ENCODE assay signal across 17 mouse cellular contexts in the genomic region with DNA sequence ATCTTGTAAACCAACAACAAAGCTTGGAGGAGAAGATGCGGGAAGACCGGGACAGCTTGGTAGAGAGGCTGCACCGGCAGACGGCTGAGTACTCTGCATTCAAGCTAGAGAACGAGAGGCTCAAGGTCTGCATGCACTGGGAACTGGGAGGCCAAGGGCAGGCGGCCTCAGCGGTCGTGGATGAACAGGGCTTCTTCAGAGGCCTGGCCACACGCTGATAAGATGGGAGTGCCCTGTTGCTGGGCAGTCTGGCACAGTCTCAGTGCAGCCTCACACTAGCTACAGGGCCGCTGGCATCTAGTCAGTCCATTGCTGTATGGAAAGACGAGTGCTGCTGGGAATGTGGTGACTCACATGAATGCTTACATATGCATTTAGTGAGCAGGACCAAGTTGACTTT. TPM values are rescaled to one million over a fixed set of nuclear protein-coding genes. Genes with fewer than 3 reads are reported as not detected.
A peak's percentile ranks its signal among the peaks of the same experiment; 100 is the strongest.
DNase-seq lines count a peak whose midpoint lies in the region; ATAC-seq lines count a peak whose summit lies in the region.
"Had no signal": no experiment of that assay in that cellular context is flagged by ENCODE, and none has a peak within 500 bp of the region (broad histone marks: within the 10 kb centered on the region; RNA-seq: fewer than 3 reads in every experiment).

No protein-coding gene starts in this region.

- H3K27ac ChIP-seq in heart, embryonic 15.5 days = no peak overlapping the region
- H3K27ac ChIP-seq in forebrain, embryonic 12.5 days = no peak overlapping the region
- H3K27ac ChIP-seq: embryonic facial prominence, embryonic 15.5 days; hindbrain, embryonic 13.5 days; limb, embryonic 15.5 days; midbrain, embryonic 12.5 days had no signal

- WGBS in heart, embryonic 15.5 days = 85% methylated on average over 11 of the region's 11 CpGs
- WGBS in forebrain, embryonic 12.5 days = 92% methylated on average over 11 of the region's 11 CpGs

- H3K36me3 ChIP-seq in heart, embryonic 15.5 days = peaks cover 77% of the 10 kb centered on the region
- H3K36me3 ChIP-seq in forebrain, embryonic 12.5 days (replicated peaks) = peaks cover 85% of the 10 kb centered on the region

- H3K27me3 ChIP-seq in heart, embryonic 15.5 days = no peaks in the 10 kb centered on the region
- H3K27me3 ChIP-seq in forebrain, embryonic 12.5 days = no peaks in the 10 kb centered on the region
- H3K27me3 ChIP-seq: embryonic facial prominence, embryonic 15.5 days; hindbrain, embryonic 13.5 days; limb, embryonic 15.5 days; midbrain, embryonic 12.5 days had no signal

- peaks cover 5% of the 10 kb centered on the region; the same call in 1 of the 2 replicates for H3K4me1 ChIP-seq in heart, embryonic 15.5 days (replicated peaks)
- no peaks in the 10 kb centered on the region for H3K4me1 ChIP-seq in forebrain, embryonic 12.5 days
- H3K4me1 ChIP-seq: embryonic facial prominence, embryonic 15.5 days; hindbrain, embryonic 13.5 days; midbrain, embryonic 12.5 days had no signal

- no peak for DNase-seq in heart, adult 11 months
- DNase-seq in adrenal gland, postnatal 10 days = peak; percentile 39
- DNase-seq in right cerebral cortex, postnatal 25 days = no peak
- DNase-seq: cerebellum, adult 18-20 months; forebrain, postnatal 0 days; kidney, adult 18-20 months; thymus, postnatal 36 days had no signal

- H3K9ac ChIP-seq in heart, embryonic 15.5 days = no peak overlapping the region
- no peak overlapping the region for H3K9ac ChIP-seq in forebrain, embryonic 12.5 days
- H3K9ac ChIP-seq: embryonic facial prominence, embryonic 15.5 days; forebrain, postnatal 0 days; hindbrain, embryonic 13.5 days; limb, embryonic 15.5 days; midbrain, embryonic 12.5 days had no signal

- H3K4me2 ChIP-seq in heart, embryonic 15.5 days = no peak overlapping the region
- H3K4me2 ChIP-seq in forebrain, embryonic 12.5 days = no peak overlapping the region
- H3K4me2 ChIP-seq: embryonic facial prominence, embryonic 15.5 days; heart, embryonic 11.5 days; hindbrain, embryonic 13.5 days; limb, embryonic 15.5 days; midbrain, embryonic 12.5 days had no signal

- 0 out of 2 replicates have a peak, but pooled peaks have one; percentile 31 for ATAC-seq in heart, embryonic 15.5 days (replicated peaks; ENCODE audit: insufficient number of reproducible peaks, insufficient read depth, low FRiP score, low read depth)
- ATAC-seq in erythroid progenitor cell, adult 5-6 weeks (replicated peaks; ENCODE audit: low FRiP score, poor library complexity, severe bottlenecking) = peak; percentile 98
- peak; percentile 84 for ATAC-seq in megakaryocyte-erythroid progenitor cell, adult 5-6 weeks (replicated peaks; ENCODE audit: low FRiP score, low TSS enrichment, poor library complexity, severe bottlenecking)
- ATAC-seq in forebrain, embryonic 12.5 days (ENCODE audit: low FRiP score) = no peak
- no peak for ATAC-seq in inflammation-experienced regulatory T-cells, adult 6 months
- ATAC-seq: forebrain, postnatal 0 days had no signal

- no peaks in the 10 kb centered on the region for H3K9me3 ChIP-seq in heart, embryonic 15.5 days (replicated peaks)
- H3K9me3 ChIP-seq in forebrain, embryonic 12.5 days = no peaks in the 10 kb centered on the region
- H3K9me3 ChIP-seq: embryonic facial prominence, embryonic 15.5 days; hindbrain, embryonic 13.5 days; limb, embryonic 15.5 days; midbrain, embryonic 12.5 days had no signal

- no peak overlapping the region for H3K4me3 ChIP-seq in heart, embryonic 15.5 days
- no peak overlapping the region for H3K4me3 ChIP-seq in forebrain, embryonic 12.5 days (replicated peaks)
- H3K4me3 ChIP-seq: embryonic facial prominence, embryonic 15.5 days; hindbrain, embryonic 13.5 days; limb, embryonic 15.5 days; midbrain, embryonic 12.5 days had no signal

RNA-seq across cellular contexts. Expression of gene Gle1, which starts 17.6 kb away (rescaled TPM):
- 34.2 and 41.2 TPM in 2 replicates for polyA plus RNA-seq in heart, embryonic 15.5 days (2015; fragmentation: Nextera tagmentation; extraction: Ambion mirVana)
- 10 to 100 TPM; 31.8 to 36.5 TPM for total RNA-seq in adrenal gland, postnatal 10 days (2021)
- total RNA-seq in erythroid progenitor cell, adult 5-6 weeks (2015; ENCODE audit: low replicate concordance) = 15.5 and 39.8 TPM in 2 replicates
- 41.2 and 47.4 TPM in 2 replicates for total RNA-seq in erythroid progenitor cell, adult 5-6 weeks (2017; ENCODE audit: low replicate concordance)
- 39.1 and 52.0 TPM in 2 replicates for total RNA-seq in megakaryocyte-erythroid progenitor cell, adult 5-6 weeks (2014; fragmentation: Nextera tagmentation)
- total RNA-seq in megakaryocyte-erythroid progenitor cell, adult 5-6 weeks (2017) = 64.5 and 72.1 TPM in 2 replicates
- polyA plus RNA-seq in forebrain, embryonic 12.5 days (2016; fragmentation: Nextera tagmentation; extraction: Ambion mirVana) = 77.6 and 79.7 TPM in 2 replicates
- polyA plus RNA-seq in inflammation-experienced regulatory T-cells, adult 6 months (2017; shearing (Covaris generic)) = 10 to 100 TPM; 43.0 to 70.2 (median 66.3) TPM

RNA-seq across cellular contexts. Expression of gene Odf2, which starts 28.6 kb away (rescaled TPM):
- polyA plus RNA-seq in heart, embryonic 15.5 days (2015; fragmentation: Nextera tagmentation; extraction: Ambion mirVana) = 42.4 and 45.2 TPM in 2 replicates
- total RNA-seq in adrenal gland, postnatal 10 days (2021) = 10 to 100 TPM; 41.1 to 44.6 TPM
- 168 and 212 TPM in 2 replicates for total RNA-seq in erythroid progenitor cell, adult 5-6 weeks (2015; ENCODE audit: low replicate concordance)
- total RNA-seq in erythroid progenitor cell, adult 5-6 weeks (2017; ENCODE audit: low replicate concordance) = 352 and 377 TPM in 2 replicates
- 78.3 and 82.5 TPM in 2 replicates for total RNA-seq in megakaryocyte-erythroid progenitor cell, adult 5-6 weeks (2014; fragmentation: Nextera tagmentation)
- 70.1 and 83.6 TPM in 2 replicates for total RNA-seq in megakaryocyte-erythroid progenitor cell, adult 5-6 weeks (2017)
- polyA plus RNA-seq in forebrain, embryonic 12.5 days (2016; fragmentation: Nextera tagmentation; extraction: Ambion mirVana) = 118 and 133 TPM in 2 replicates
- polyA plus RNA-seq in inflammation-experienced regulatory T-cells, adult 6 months (2017; shearing (Covaris generic)) = 10 to 100 TPM; 47.8 to 56.0 (median 52.8) TPM

RNA-seq across cellular contexts. Expression of gene Sptan1, which starts 47.7 kb away (rescaled TPM):
- 81.7 and 104 TPM in 2 replicates for polyA plus RNA-seq in heart, embryonic 15.5 days (2015; fragmentation: Nextera tagmentation; extraction: Ambion mirVana)
- total RNA-seq in adrenal gland, postnatal 10 days (2021) = 100 to 1,000 TPM; 200 to 226 TPM
- total RNA-seq in erythroid progenitor cell, adult 5-6 weeks (2015; ENCODE audit: low replicate concordance) = 33.5 and 34.6 TPM in 2 replicates
- 16.2 and 17.8 TPM in 2 replicates for total RNA-seq in erythroid progenitor cell, adult 5-6 weeks (2017; ENCODE audit: low replicate concordance)
- total RNA-seq in megakaryocyte-erythroid progenitor cell, adult 5-6 weeks (2014; fragmentation: Nextera tagmentation) = 5.2 and 8.1 TPM in 2 replicates
- 9.7 and 19.7 TPM in 2 replicates for total RNA-seq in megakaryocyte-erythroid progenitor cell, adult 5-6 weeks (2017)
- polyA plus RNA-seq in forebrain, embryonic 12.5 days (2016; fragmentation: Nextera tagmentation; extraction: Ambion mirVana) = 160 and 173 TPM in 2 replicates
- polyA plus RNA-seq in inflammation-experienced regulatory T-cells, adult 6 months (2017; shearing (Covaris generic)) = 10 to 100 TPM; 69.9 to 81.0 (median 75.6) TPM

RNA-seq across cellular contexts. Expression of gene Cercam, which starts 48.7 kb away (rescaled TPM):
- 17.9 and 24.4 TPM in 2 replicates for polyA plus RNA-seq in heart, embryonic 15.5 days (2015; fragmentation: Nextera tagmentation; extraction: Ambion mirVana)
- total RNA-seq in adrenal gland, postnatal 10 days (2021) = 10 to 100 TPM; 16.6 to 19.0 TPM
- total RNA-seq in erythroid progenitor cell, adult 5-6 weeks (2015; ENCODE audit: low replicate concordance) = 44.9 and 66.3 TPM in 2 replicates
- total RNA-seq in erythroid progenitor cell, adult 5-6 weeks (2017; ENCODE audit: low replicate concordance) = 36.4 and 48.1 TPM in 2 replicates
- 46.4 and 54.8 TPM in 2 replicates for total RNA-seq in megakaryocyte-erythroid progenitor cell, adult 5-6 weeks (2014; fragmentation: Nextera tagmentation)
- 13.8 and 22.0 TPM in 2 replicates for total RNA-seq in megakaryocyte-erythroid progenitor cell, adult 5-6 weeks (2017)
- polyA plus RNA-seq in forebrain, embryonic 12.5 days (2016; fragmentation: Nextera tagmentation; extraction: Ambion mirVana) = 9.4 and 10.1 TPM in 2 replicates
- 1 to 10 TPM in 1 of 3 experiments, under 1 TPM in 2; 0.46 to 3.9 (median 0.59) TPM for polyA plus RNA-seq in inflammation-experienced regulatory T-cells, adult 6 months (2017; shearing (Covaris generic))

Comparison
In these comparisons a context has a peak if more than half of its experiments do, and no peak if none do; other contexts are left out.
1. ATAC-seq: peak in heart, embryonic 15.5 days (single experiment), erythroid progenitor cell, adult 5-6 weeks (single experiment) and megakaryocyte-erythroid progenitor cell, adult 5-6 weeks (single experiment); none in forebrain, embryonic 12.5 days (single experiment) and inflammation-experienced regulatory T-cells, adult 6 months (single experiment).
2. RNA of gene Sptan1, which starts 47.7 kb away (total RNA-seq): 200 to 226 TPM in adrenal gland, postnatal 10 days; 16.2 to 34.6 TPM in erythroid progenitor cell, adult 5-6 weeks and 5.2 to 19.7 TPM in megakaryocyte-erythroid progenitor cell, adult 5-6 weeks; every median in the first group is over 4 times any median in the second.